Mouse (Mus musculus): ENCODE measurements around the gene Zbtb40. TPM values are rescaled to one million over a fixed set of nuclear protein-coding genes. Genes with fewer than 3 reads are reported as not detected.

The Zbtb40 gene
- total and polyA plus RNA-seq, 3 experiments, result 2.7 to 7.1 (median 6.7) TPM

DNA sequence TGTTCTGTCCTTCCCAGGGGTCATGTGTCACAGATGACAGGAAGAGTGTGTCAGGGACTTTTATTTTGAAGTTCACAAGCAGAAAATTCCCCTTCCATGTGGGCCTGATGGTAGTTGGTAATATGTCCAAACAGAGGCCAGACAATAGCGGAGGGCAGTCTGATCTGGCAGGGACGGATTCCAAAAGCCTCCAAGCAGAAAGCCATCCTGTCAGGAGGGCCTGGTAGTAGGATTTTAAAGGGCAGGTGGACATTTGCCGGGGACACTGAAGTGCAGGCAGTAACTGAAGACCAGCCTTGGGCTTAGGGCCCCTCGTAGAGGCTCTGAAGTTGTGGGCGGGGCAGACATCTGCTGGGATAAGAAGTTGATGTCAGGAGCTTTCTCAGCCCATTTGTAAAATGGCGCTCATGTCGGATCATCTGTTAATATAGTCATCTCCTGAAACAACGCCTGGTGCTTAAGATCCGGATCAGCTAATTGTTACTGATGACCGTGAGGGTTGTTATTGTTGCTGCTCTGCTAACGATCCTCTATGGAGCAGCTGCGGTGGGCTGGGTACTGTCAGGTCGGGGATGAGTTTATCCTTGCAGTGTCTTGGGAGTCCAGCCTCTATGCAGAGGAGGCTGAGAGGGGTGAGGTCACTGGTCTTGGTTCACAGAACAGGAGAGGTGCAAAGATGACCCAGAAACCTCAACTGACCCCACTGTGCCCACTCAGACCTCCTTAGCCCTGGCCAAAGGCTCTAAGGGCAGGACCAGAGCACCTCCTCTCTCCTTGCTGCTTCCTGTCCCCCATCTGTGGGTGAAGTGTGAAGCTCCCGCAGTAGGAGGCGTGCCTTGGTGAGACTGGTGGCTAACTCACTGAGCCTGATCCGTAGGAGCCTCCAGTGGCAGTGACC lies 81.9 kb downstream of the Zbtb40 start:
- TF ChIP-seq BHLHE40 (IDR thresholded peaks at IDR 0.05; ENCODE audit: low read depth, low read length) (no peak), CHD2 (IDR thresholded peaks at IDR 0.05; ENCODE audit: low read length) (no peak), TBP (conservative IDR thresholded peaks at IDR 0.05; ENCODE audit: low read depth, low read length) (no peak)
- Histone ChIP-seq H3K4me3 (replicated peaks in 1 of 3; ENCODE audit: low read depth in 2 of 3, low read length in 2 of 3, poor library complexity in 1 of 3) (no peak overlapping the region), H3K4me1 (ENCODE audit: control insufficient read depth in 1 of 2, insufficient read depth in 2 of 2) (peaks cover 14 to 28% of the 10 kb centered on the region in 2 experiments), H3K4me2 (ENCODE audit: insufficient read depth, low read depth, poor library complexity, severe bottlenecking) (no peak overlapping the region), H3K27ac (ENCODE audit: insufficient read depth, low read depth) (no peak overlapping the region), H3K9me3 (replicated peaks; ENCODE audit: low read length) (peaks cover 5% of the 10 kb centered on the region), H3K79me2 (replicated peaks; ENCODE audit: control insufficient read depth, extremely low read depth, insufficient read depth, poor library complexity, severe bottlenecking) (no peaks in the 10 kb centered on the region), H3K9ac (ENCODE audit: insufficient read depth, low read depth) (no peak overlapping the region), H3K27me3 (replicated peaks) (peaks cover 89% of the 10 kb centered on the region), H3K36me3 (replicated peaks in 1 of 2; ENCODE audit: control insufficient read depth in 1 of 2, insufficient read depth in 1 of 2, low read length in 1 of 2) (no peaks in the 10 kb centered on the region)
- dilution Hi-C loops (cut with MboI; ENCODE audit: extremely low pct_ligation_motif_present, extremely low pct_unique_long_range_greater_than_20kb, low sequenced_read_pairs) (no loop called here), in situ Hi-C loops (cut with MboI; ENCODE audit: low pct_ligation_motif_present, low pct_unique_long_range_greater_than_20kb, low sequenced_read_pairs) (loop anchor here (5.0 kb wide), 1 partner anchor 34 kb away; no protein-coding TSS in a partner anchor)
- DNase-seq (ENCODE audit: extremely low read depth), result no peak

DNA sequence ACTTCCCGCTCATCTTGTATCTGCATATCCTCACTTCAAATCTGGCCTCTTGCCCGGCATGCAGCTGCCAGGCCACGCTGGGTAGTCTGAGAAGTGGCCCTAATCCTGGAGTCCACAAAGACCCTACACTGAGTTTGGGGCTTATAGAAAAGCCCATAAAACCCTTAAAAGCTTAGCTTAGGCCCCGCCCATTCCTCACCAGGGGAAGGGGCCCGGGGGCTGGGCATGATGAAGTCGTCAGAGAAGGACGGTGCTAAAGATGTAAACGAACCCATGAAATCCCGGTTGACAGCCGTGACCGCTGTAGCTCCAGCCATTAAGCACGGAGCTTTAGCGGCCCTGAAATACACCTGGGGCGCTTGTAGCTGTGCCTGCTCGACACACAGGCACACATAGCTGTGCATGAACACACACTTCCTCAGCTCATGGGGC lies 83.6 kb downstream of the Zbtb40 start:
- peaks cover 5% of the 10 kb centered on the region for H3K9me3 ChIP-seq (replicated peaks; ENCODE audit: low read length)
- no peaks in the 10 kb centered on the region for H3K79me2 ChIP-seq (replicated peaks; ENCODE audit: control insufficient read depth, extremely low read depth, insufficient read depth, poor library complexity, severe bottlenecking)
- H3K27ac ChIP-seq (ENCODE audit: insufficient read depth, low read depth), result no peak overlapping the region
- TF ChIP-seq PAX5 (IDR thresholded peaks at IDR 0.05; ENCODE audit: low read length) (no peak), ETS1 (conservative IDR thresholded peaks at IDR 0.05; ENCODE audit: low read depth, low read length) (no peak), SMC3 (IDR thresholded peaks at IDR 0.05; ENCODE audit: low read depth, low read length) (no peak), UBTF (IDR thresholded peaks at IDR 0.05; ENCODE audit: low read depth, low read length) (no peak), E2F4 (IDR thresholded peaks at IDR 0.05; ENCODE audit: insufficient replicate concordance, low read depth, low read length) (no peak), USF2 (conservative IDR thresholded peaks at IDR 0.05; ENCODE audit: low read depth, low read length) (no peak), RCOR1 (conservative IDR thresholded peaks at IDR 0.05; ENCODE audit: low read depth, low read length) (no peak), MXI1 (IDR thresholded peaks at IDR 0.05; ENCODE audit: low read depth, low read length) (no peak), ELF1 (IDR thresholded peaks at IDR 0.05; ENCODE audit: low read depth, low read length) (no peak), MEF2A (IDR thresholded peaks at IDR 0.05; ENCODE audit: borderline replicate concordance, low read depth, low read length) (no peak), JUN (IDR thresholded peaks at IDR 0.05; ENCODE audit: insufficient read depth, low read depth, low read length) (no peak)
- H3K4me2 ChIP-seq (ENCODE audit: insufficient read depth, low read depth, poor library complexity, severe bottlenecking), result no peak overlapping the region
- H3K27me3 ChIP-seq (replicated peaks), result peaks cover 87% of the 10 kb centered on the region
- no peak for DNase-seq (ENCODE audit: extremely low read depth)
- dilution Hi-C loops (cut with MboI; ENCODE audit: extremely low pct_ligation_motif_present, extremely low pct_unique_long_range_greater_than_20kb, low sequenced_read_pairs) (no loop called here), in situ Hi-C loops (cut with MboI; ENCODE audit: low pct_ligation_motif_present, low pct_unique_long_range_greater_than_20kb, low sequenced_read_pairs) (loop anchor here (5.0 kb wide), 1 partner anchor 33 kb away; no protein-coding TSS in a partner anchor)
- H3K9ac ChIP-seq (ENCODE audit: insufficient read depth, low read depth), result no peak overlapping the region
- no peak overlapping the region for H3K4me3 ChIP-seq (replicated peaks in 1 of 3; ENCODE audit: low read depth in 2 of 3, low read length in 2 of 3, poor library complexity in 1 of 3)
- no peaks in the 10 kb centered on the region for H3K36me3 ChIP-seq (replicated peaks in 1 of 2; ENCODE audit: control insufficient read depth in 1 of 2, insufficient read depth in 1 of 2, low read length in 1 of 2)
- peaks cover 19 to 36% of the 10 kb centered on the region in 2 experiments for H3K4me1 ChIP-seq (ENCODE audit: control insufficient read depth in 1 of 2, insufficient read depth in 2 of 2)

Measured in CH12.LX (cell line).